In the genomic region with DNA sequence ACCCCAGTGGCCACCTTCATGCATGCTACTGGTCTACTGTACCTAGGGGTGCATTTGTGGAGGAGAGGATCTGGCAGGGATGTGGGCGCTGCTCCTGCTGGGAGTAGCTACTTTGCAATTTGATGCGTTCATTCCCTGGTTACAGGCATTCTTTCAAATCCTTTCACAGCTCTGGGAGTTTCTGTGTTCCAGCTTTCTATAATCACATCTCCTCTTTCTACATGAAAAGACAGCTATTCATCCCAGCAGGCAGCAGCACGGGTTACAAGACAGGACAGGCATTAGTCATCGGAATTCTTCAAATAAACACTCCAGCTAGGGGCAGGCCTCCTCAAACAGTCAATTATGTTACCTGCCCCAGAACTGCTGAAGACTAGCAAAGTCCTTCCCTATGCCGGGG, we compare ENCODE assay signal across 10 mouse cellular contexts. TPM values are rescaled to one million over a fixed set of nuclear protein-coding genes. Genes with fewer than 3 reads are reported as not detected.
DNase-seq lines count a peak whose midpoint lies in the region; ATAC-seq and TF ChIP-seq lines count a peak whose summit lies in the region.
"Had no signal": no experiment of that assay in that cellular context is flagged by ENCODE, and none has a peak within 500 bp of the region (broad histone marks: within the 10 kb centered on the region; RNA-seq: fewer than 3 reads in every experiment).

No protein-coding gene starts in this region.

- no peak overlapping the region for H3ac ChIP-seq in myocyte (ENCODE audit: control insufficient read depth, insufficient read length)

- H3K36me3 ChIP-seq in heart, embryonic 15.5 days: peaks cover 24% of the 10 kb centered on the region
- H3K36me3 ChIP-seq in lung, embryonic 14.5 days (ENCODE audit: insufficient read depth): peaks cover 41% of the 10 kb centered on the region
- H3K36me3 ChIP-seq in myocyte (ENCODE audit: control insufficient read depth, insufficient read depth): peaks cover 29% of the 10 kb centered on the region

- peak overlapping the region; percentile 7; the same call in 1 of the 2 replicates for H3K27ac ChIP-seq in heart, embryonic 15.5 days
- no peak overlapping the region for H3K27ac ChIP-seq in lung, embryonic 14.5 days (ENCODE audit: low read depth)
- H3K27ac ChIP-seq: liver, embryonic 15.5 days had no signal

- H3K4me3 ChIP-seq in heart, embryonic 15.5 days: no peak overlapping the region
- H3K4me3 ChIP-seq in lung, embryonic 14.5 days (ENCODE audit: low read depth, low read length): no peak overlapping the region
- no peak overlapping the region for H3K4me3 ChIP-seq in myocyte
- H3K4me3 ChIP-seq: liver, embryonic 15.5 days had no signal

- 47% methylated on average over 5 of the region's 5 CpGs for WGBS in heart, embryonic 15.5 days
- WGBS in lung, embryonic 14.5 days: 23% methylated on average over 5 of the region's 5 CpGs

- peaks cover 24% of the 10 kb centered on the region for H3K4me1 ChIP-seq in heart, embryonic 15.5 days (replicated peaks)
- no peaks in the 10 kb centered on the region for H3K4me1 ChIP-seq in lung, embryonic 14.5 days (ENCODE audit: insufficient read depth)

- no peak for TF ChIP-seq CTCF in lung, embryonic 14.5 days (IDR thresholded peaks at IDR 0.05; ENCODE audit: low read depth)

- TF ChIP-seq POLR2A in myocyte (IDR thresholded peaks at IDR 0.05; ENCODE audit: insufficient read length, low read depth): no peak

- H3K9ac ChIP-seq in heart, embryonic 15.5 days: no peak overlapping the region
- no peak overlapping the region for H3K9ac ChIP-seq in lung, embryonic 14.5 days
- H3K9ac ChIP-seq: liver, embryonic 15.5 days had no signal

- H3K4me2 ChIP-seq in heart, embryonic 15.5 days: no peak overlapping the region
- no peak overlapping the region for H3K4me2 ChIP-seq in lung, embryonic 14.5 days
- peak overlapping the region; percentile 61 for H3K4me2 ChIP-seq in myocyte (ENCODE audit: low read depth)
- H3K4me2 ChIP-seq: liver, embryonic 15.5 days had no signal

- H3K9me3 ChIP-seq in heart, embryonic 15.5 days (replicated peaks): no peaks in the 10 kb centered on the region
- H3K9me3 ChIP-seq in lung, embryonic 14.5 days (ENCODE audit: low read depth, low read length): no peaks in the 10 kb centered on the region
- H3K9me3 ChIP-seq: liver, embryonic 15.5 days had no signal

- no peak for DNase-seq in heart, postnatal 36 days
- peak; percentile 1 for DNase-seq in lung, embryonic 14.5 days
- DNase-seq in lung, postnatal 36 days: no peak
- DNase-seq in R1 (ENCODE audit: low read depth, low spot score): peak; percentile 60
- no peak for DNase-seq in adrenal gland, adult (ENCODE audit: inconsistent age in 2 of 2, low spot score in 1 of 2)
- no peak for DNase-seq in gastrocnemius, postnatal 4 days (ENCODE audit: low spot score in 2 of 2)
- DNase-seq: kidney, adult 11 months had no signal

- intact Hi-C loops in heart, postnatal 36 days (cut with DNase I): no loop called here

- no peaks in the 10 kb centered on the region for H3K27me3 ChIP-seq in heart, embryonic 15.5 days
- no peaks in the 10 kb centered on the region for H3K27me3 ChIP-seq in lung, embryonic 14.5 days (ENCODE audit: insufficient read depth, low read length)
- H3K27me3 ChIP-seq in myocyte (ENCODE audit: control insufficient read depth, insufficient read depth, insufficient read length): no peaks in the 10 kb centered on the region
- H3K27me3 ChIP-seq: liver, embryonic 15.5 days had no signal

- ATAC-seq in heart, embryonic 15.5 days (replicated peaks; ENCODE audit: insufficient number of reproducible peaks, insufficient read depth, low FRiP score, low read depth): no peak
- ATAC-seq in lung, embryonic 14.5 days (ENCODE audit: insufficient read depth): no peak

- peaks cover 100% of the 10 kb centered on the region for H3K79me2 ChIP-seq in myocyte (ENCODE audit: control insufficient read depth, insufficient read depth)

TF ChIP-seq in myocyte, 11 proteins besides CTCF, POLR2A, EP300 and RAD21:
- TF ChIP-seq POLR2AphosphoS2 (IDR thresholded peaks at IDR 0.05; ENCODE audit: insufficient read length, low read depth): no peak
- TF ChIP-seq USF1 (IDR thresholded peaks at IDR 0.05; ENCODE audit: low read depth): no peak
- no peak for TF ChIP-seq MYOG (IDR thresholded peaks at IDR 0.05; ENCODE audit: control insufficient read depth in 1 of 3, insufficient read depth in 1 of 3, insufficient read length in 2 of 3, low read depth in 2 of 3)
- no peak for TF ChIP-seq SRF (IDR thresholded peaks at IDR 0.05; ENCODE audit: control insufficient read depth, insufficient read length, low read depth)
- TF ChIP-seq MAX (IDR thresholded peaks at IDR 0.05; ENCODE audit: low read depth): no peak
- no peak for TF ChIP-seq REST (IDR thresholded peaks at IDR 0.05; ENCODE audit: insufficient read depth, insufficient read length)
- no peak for TF ChIP-seq CEBPB (IDR thresholded peaks at IDR 0.05; ENCODE audit: insufficient read depth, poor library complexity, severe bottlenecking)
- no peak for TF ChIP-seq TCF3 (IDR thresholded peaks at IDR 0.05; ENCODE audit: insufficient read length, low read depth)
- no peak for TF ChIP-seq E2F4 (IDR thresholded peaks at IDR 0.05; ENCODE audit: insufficient read depth)
- no peak for TF ChIP-seq MYOD1 (IDR thresholded peaks at IDR 0.05; ENCODE audit: control insufficient read depth in 1 of 3, insufficient read length in 2 of 3, low read depth in 2 of 3)
- no peak for TF ChIP-seq TCF12 (IDR thresholded peaks at IDR 0.05; ENCODE audit: insufficient read depth, poor library complexity, severe bottlenecking)

RNA-seq across cellular contexts. Expression of gene Poldip3, which starts 6.3 kb away (rescaled TPM):
- polyA plus RNA-seq in heart, embryonic 15.5 days (2015; fragmentation: Nextera tagmentation; extraction: Ambion mirVana): 59.0 and 83.2 TPM in 2 replicates
- total RNA-seq in heart, postnatal 36 days (2021): 10 to 100 TPM; 26.6 to 29.1 TPM
- 159 and 162 TPM in 2 replicates for polyA plus RNA-seq in lung, embryonic 14.5 days (2014; fragmentation: Nextera tagmentation; extraction: Ambion mirVana)
- 85.9 TPM for polyA plus RNA-seq in myocyte (2012; fragmentation: generic; extraction: Trizol)
- 10 to 100 TPM; 62.8 to 67.3 TPM for total RNA-seq in gastrocnemius, postnatal 4 days (2021)

RNA-seq across cellular contexts. Expression of gene Rrp7a, which starts 20.3 kb away (rescaled TPM):
- 35.0 and 42.6 TPM in 2 replicates for polyA plus RNA-seq in heart, embryonic 15.5 days (2015; fragmentation: Nextera tagmentation; extraction: Ambion mirVana)
- 10 to 100 TPM; 42.3 to 42.8 TPM for total RNA-seq in heart, postnatal 36 days (2021)
- polyA plus RNA-seq in lung, embryonic 14.5 days (2014; fragmentation: Nextera tagmentation; extraction: Ambion mirVana): 51.0 and 59.3 TPM in 2 replicates
- polyA plus RNA-seq in myocyte (2012; fragmentation: generic; extraction: Trizol): 172 TPM
- total RNA-seq in gastrocnemius, postnatal 4 days (2021): 10 to 100 TPM; 50.3 to 53.5 TPM

RNA-seq across cellular contexts. Expression of gene Cyb5r3, which starts 29.5 kb away (rescaled TPM):
- 114 and 155 TPM in 2 replicates for polyA plus RNA-seq in heart, embryonic 15.5 days (2015; fragmentation: Nextera tagmentation; extraction: Ambion mirVana)
- 10 to 100 TPM; 88.0 to 94.8 TPM for total RNA-seq in heart, postnatal 36 days (2021)
- 161 and 164 TPM in 2 replicates for polyA plus RNA-seq in lung, embryonic 14.5 days (2014; fragmentation: Nextera tagmentation; extraction: Ambion mirVana)
- 707 TPM for polyA plus RNA-seq in myocyte (2012; fragmentation: generic; extraction: Trizol)
- total RNA-seq in gastrocnemius, postnatal 4 days (2021): 100 to 1,000 TPM; 171 TPM

RNA-seq across cellular contexts. Expression of gene Serhl, which starts 53.6 kb away (rescaled TPM):
- polyA plus RNA-seq in heart, embryonic 15.5 days (2015; fragmentation: Nextera tagmentation; extraction: Ambion mirVana): 61.5 and 66.3 TPM in 2 replicates
- 10 to 100 TPM; 43.6 to 46.5 TPM for total RNA-seq in heart, postnatal 36 days (2021)
- polyA plus RNA-seq in lung, embryonic 14.5 days (2014; fragmentation: Nextera tagmentation; extraction: Ambion mirVana): 60.6 and 68.1 TPM in 2 replicates
- polyA plus RNA-seq in myocyte (2012; fragmentation: generic; extraction: Trizol): 33.7 TPM
- 10 to 100 TPM; 33.4 to 41.0 TPM for total RNA-seq in gastrocnemius, postnatal 4 days (2021)

Comparison
In these comparisons a context has a peak if more than half of its experiments do, and no peak if none do; other contexts are left out.
1. DNase-seq: peak in lung, embryonic 14.5 days (single experiment) and R1 (single experiment); none in heart, postnatal 36 days (0 of 2), lung, postnatal 36 days (single experiment), adrenal gland, adult (0 of 2) and gastrocnemius, postnatal 4 days (0 of 2).